Mouse (Mus musculus) forebrain, embryonic 10.5 days (tissue): ENCODE data around the gene Gm6034. TPM values are rescaled to one million over a fixed set of nuclear protein-coding genes. Genes with fewer than 3 reads are reported as not detected.
"Not testable (repeated sequence)": the region's sequence is repeated elsewhere in the genome, so short reads cannot be mapped to it uniquely, and the experiment has no call there.

Experiments
- DNase-seq: peaks from one replicate; pipeline ENCODE4 v3.0.0-alpha.2; 2017; ENCODE audit warnings: low spot score; ENCODE audit errors: extremely low spot score
- H3K27ac ChIP-seq: fragments of 300-500 bp; sonication (generic); 2 replicates; pipeline ENCODE4 v1.5.1; 2016; ENCODE audit warnings: mild to moderate bottlenecking
- H3K27me3 ChIP-seq: fragments of 300-500 bp; sonication (generic); 2 replicates; pipeline ENCODE4 v1.6.1; 2016; ENCODE audit warnings: mild to moderate bottlenecking; ENCODE audit not compliant: poor library complexity, severe bottlenecking
- H3K36me3 ChIP-seq: fragments of 300-500 bp; sonication (generic); replicated peaks from 2 replicates; pipeline ENCODE4 v1.6.1; 2016; ENCODE audit warnings: mild to moderate bottlenecking, moderate library complexity
- H3K4me1 ChIP-seq: fragments of 300-500 bp; sonication (generic); 2 replicates; pipeline ENCODE4 v1.6.1; 2016
- H3K4me3 ChIP-seq: fragments of 300-500 bp; sonication (generic); 2 replicates; pipeline ENCODE4 v1.5.1; 2016; ENCODE audit warnings: mild to moderate bottlenecking, moderate library complexity
- H3K9me3 ChIP-seq: fragments of 300-500 bp; sonication (generic); 2 replicates; pipeline ENCODE4 v1.6.1; 2016; ENCODE audit warnings: mild to moderate bottlenecking, moderate library complexity
- WGBS: fragments of 180-500 bp; shearing (Covaris S2); methylation state at CpG from one replicate; pipeline ENCODE4 v1.1.7; 2016; 5-methylcytosine and 5-hydroxymethylcytosine counted together
- polyA plus RNA-seq: library from polyadenylated mRNA; unstranded; fragments of >200 nt; fragmentation: Nextera tagmentation; extraction: Ambion mirVana; gene quantifications from 2 replicates; pipeline ENCODE4 v1.2.1, GENCODE M21; 2016

The Gm6034 gene
- polyA plus RNA-seq, 1 experiment from 2014 or later: not detected

DNA sequence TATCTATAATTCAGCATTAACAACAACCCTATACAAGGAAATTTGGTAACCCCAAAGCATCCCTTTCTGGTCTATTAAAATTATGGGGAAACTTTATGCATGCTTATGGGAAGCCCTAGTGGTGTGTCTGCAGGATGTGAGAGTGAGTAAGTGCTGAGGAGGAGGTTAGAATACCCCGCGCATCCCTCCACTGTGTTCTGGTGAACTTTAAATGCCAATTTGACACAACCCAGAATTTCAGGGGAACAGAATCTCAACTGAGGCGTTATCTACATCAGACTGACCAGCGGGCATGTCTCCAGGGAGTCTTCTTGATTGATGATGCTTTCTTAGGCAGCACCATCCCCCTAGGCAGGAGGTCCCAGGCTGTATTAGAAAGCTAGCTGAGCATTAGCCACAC lies 16.9 kb upstream of the Gm6034 start:
- Histone ChIP-seq H3K27me3 (peaks cover 8% of the 10 kb centered on the region), H3K4me1 (peaks cover 12% of the 10 kb centered on the region; the same call in 1 of the 2 replicates), H3K36me3 (no peaks in the 10 kb centered on the region), H3K27ac (no peak overlapping the region), H3K4me3 (no peak overlapping the region), H3K9me3 (no peaks in the 10 kb centered on the region)
- WGBS: 87% methylated on average over 4 of the region's 4 CpGs
- no peak for DNase-seq

- no peaks in the 10 kb centered on the region for H3K9me3 ChIP-seq
- H3K4me1 ChIP-seq: peaks cover 25% of the 10 kb centered on the region
- H3K27me3 ChIP-seq: peaks cover 24% of the 10 kb centered on the region
- H3K4me3 ChIP-seq: no peak overlapping the region
- 95% methylated on average over 4 of the region's 4 CpGs for WGBS
- no peak for DNase-seq
- H3K36me3 ChIP-seq: no peaks in the 10 kb centered on the region
- no peak overlapping the region for H3K27ac ChIP-seq
Measured at GRCm38 (mm10) chr17:36027663-36028062, 15.1 kb upstream of the Gm6034 start.

GRCm38 (mm10) chr17:36028879-36029619 lies 13.7 kb upstream of the Gm6034 start:
- no peaks in the 10 kb centered on the region for H3K36me3 ChIP-seq
- WGBS: 86% methylated on average over 7 of the region's 7 CpGs
- DNase-seq: no peak

GRCm38 (mm10) chr17:36030046-36030702 lies 12.6 kb upstream of the Gm6034 start:
- not testable (repeated sequence) for H3K4me3 ChIP-seq, H3K9me3 ChIP-seq, H3K36me3 ChIP-seq, H3K27ac ChIP-seq, DNase-seq
- Histone ChIP-seq H3K4me1 (peaks cover 16% of the 10 kb centered on the region), H3K27me3 (peaks cover 25% of the 10 kb centered on the region)
- 81% methylated on average over 4 of the region's 4 CpGs for WGBS

More at GRCm38 (mm10) chr17:36028879-36029619, 13.7 kb upstream of the Gm6034 start:
- H3K9me3 ChIP-seq: no peaks in the 10 kb centered on the region
- H3K4me1 ChIP-seq: peaks cover 19% of the 10 kb centered on the region
- no peak overlapping the region for H3K27ac ChIP-seq
- peaks cover 25% of the 10 kb centered on the region for H3K27me3 ChIP-seq
- H3K4me3 ChIP-seq: no peak overlapping the region

- H3K27ac ChIP-seq, H3K9me3 ChIP-seq, H3K36me3 ChIP-seq: not testable (repeated sequence)
- DNase-seq: peak; percentile 17
- H3K4me1 ChIP-seq: peaks cover 16% of the 10 kb centered on the region
- H3K4me3 ChIP-seq: peak overlapping the region; percentile 58
- peaks cover 25% of the 10 kb centered on the region for H3K27me3 ChIP-seq
- 37% methylated on average over 8 of the region's 8 CpGs for WGBS
Measured at GRCm38 (mm10) chr17:36030703-36031582, 11.8 kb upstream of the Gm6034 start.

DNA sequence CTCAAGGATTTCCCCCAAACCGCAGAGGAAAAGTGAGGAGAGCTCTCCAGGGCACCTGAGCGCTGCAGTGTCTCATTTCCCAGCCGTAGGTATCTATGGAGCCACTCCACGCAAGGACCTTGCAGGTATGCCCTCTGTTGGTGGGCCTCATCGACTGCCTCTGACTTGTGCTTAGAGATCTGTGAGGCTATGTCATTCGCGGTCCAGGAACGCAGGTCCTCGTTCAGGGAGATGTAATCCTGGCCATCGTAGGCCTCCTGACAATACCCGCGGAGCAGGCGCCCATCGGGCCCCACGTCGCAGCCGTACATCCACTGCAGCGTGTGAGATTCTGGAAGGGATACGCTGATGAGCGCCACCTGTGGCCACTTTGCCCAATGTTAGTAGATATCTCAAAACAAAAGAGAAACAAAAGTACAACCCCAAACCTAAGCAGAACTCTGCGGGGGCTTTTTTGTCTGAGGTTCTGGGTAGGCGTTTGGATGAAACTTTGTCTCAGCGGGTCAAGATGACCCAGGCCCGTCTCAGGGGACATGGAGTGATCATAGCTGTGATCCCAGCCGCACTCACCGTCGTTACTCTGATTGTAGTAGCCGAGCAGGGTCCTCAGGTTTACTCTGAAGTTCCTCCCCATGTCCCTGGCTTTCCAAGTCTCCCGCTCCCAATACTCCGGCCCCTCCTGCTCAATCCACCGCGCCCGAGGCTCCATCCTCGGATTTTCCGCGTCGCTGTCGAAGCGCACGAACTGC lies 11.0 kb upstream of the Gm6034 start:
- Histone ChIP-seq H3K27ac (peak overlapping the region; percentile 51; the same call in 1 of the 2 replicates), H3K27me3 (peaks cover 25% of the 10 kb centered on the region), H3K4me1 (peaks cover 16% of the 10 kb centered on the region), H3K4me3 (peak overlapping the region; percentile 58)
- H3K36me3 ChIP-seq, H3K9me3 ChIP-seq: not testable (repeated sequence)
- DNase-seq: peak; percentile 37
- WGBS: under 1% methylated on average over 40 of the region's 40 CpGs

- H3K36me3 ChIP-seq, H3K9me3 ChIP-seq: not testable (repeated sequence)
- peaks cover 16% of the 10 kb centered on the region for H3K4me1 ChIP-seq
- H3K27ac ChIP-seq: peak within 1 kb of the TSS; percentile 51; the same call in 1 of the 2 replicates
- peak within 1 kb of the TSS; percentile 58 for H3K4me3 ChIP-seq
- DNase-seq: peak; percentile 26
- H3K27me3 ChIP-seq: peaks cover 25% of the 10 kb centered on the region
- WGBS: under 1% methylated on average over 24 of the region's 25 CpGs
Measured at GRCm38 (mm10) chr17:36032351-36032875, 10.3 kb upstream of the Gm6034 start, which contains the start of gene H2-T23. Gene H2-T23 (minus strand): TSS chr17:36032855.

DNA sequence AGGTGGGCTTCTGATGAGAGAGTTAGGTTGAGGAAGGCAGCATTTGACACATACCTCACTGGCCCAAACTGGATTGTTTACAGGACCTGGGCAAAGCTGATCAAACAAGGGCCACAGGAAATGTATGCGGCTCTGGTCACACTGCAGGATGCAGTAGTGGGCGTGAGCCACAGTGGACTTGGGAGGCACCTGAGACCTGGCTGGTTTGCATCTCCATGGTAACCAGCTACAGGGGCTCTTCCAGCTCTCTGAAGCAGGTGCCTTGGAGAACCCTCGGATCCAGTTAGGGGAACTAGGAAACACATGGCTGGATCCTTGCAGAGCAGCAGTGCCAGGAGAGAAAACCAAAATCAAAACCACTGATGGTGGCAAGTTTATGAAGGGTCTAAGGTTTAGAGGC lies 8.2 kb upstream of the Gm6034 start:
- not testable (repeated sequence) for DNase-seq, H3K9me3 ChIP-seq, H3K4me3 ChIP-seq, H3K27ac ChIP-seq, H3K36me3 ChIP-seq
- Histone ChIP-seq H3K4me1 (peaks cover 16% of the 10 kb centered on the region), H3K27me3 (peaks cover 25% of the 10 kb centered on the region)
- WGBS: 70% methylated on average over 3 of the region's 3 CpGs

DNA sequence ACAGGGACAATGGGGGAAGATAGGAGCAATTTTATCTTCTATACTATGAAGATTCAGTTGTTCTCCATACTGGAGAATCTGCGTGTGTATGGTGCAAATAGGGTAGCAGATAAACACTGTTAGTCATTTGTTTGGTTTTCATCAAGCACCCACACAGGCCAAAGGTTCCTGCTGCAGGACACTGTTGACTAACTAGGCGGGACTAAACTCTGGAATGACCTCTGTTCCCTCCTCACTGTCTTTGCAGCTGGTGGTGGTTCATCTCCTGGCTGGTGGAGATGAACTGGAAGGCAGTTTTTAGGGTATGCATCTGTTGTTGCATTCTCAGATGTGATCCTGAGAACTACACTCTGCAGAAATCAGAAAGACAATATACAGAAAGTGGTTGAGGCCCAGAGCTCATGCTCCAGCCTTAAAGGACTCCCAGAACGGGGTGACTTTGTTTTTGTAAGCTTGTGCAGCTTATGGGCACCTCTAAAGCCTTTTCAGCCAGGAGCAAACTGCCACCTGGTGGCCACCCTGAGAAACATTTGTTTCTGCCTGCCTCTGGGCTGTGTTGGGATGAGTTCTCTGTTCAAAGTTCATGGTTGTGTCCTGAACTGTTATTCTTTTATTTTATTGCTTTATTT lies 7.6 kb upstream of the Gm6034 start:
- H3K36me3 ChIP-seq, DNase-seq, H3K27ac ChIP-seq, H3K4me3 ChIP-seq, H3K9me3 ChIP-seq: not testable (repeated sequence)
- Histone ChIP-seq H3K27me3 (peaks cover 26% of the 10 kb centered on the region), H3K4me1 (peaks cover 16% of the 10 kb centered on the region)
- whole genome bisulfite sequencing: 36% methylated on average over 3 of the region's 3 CpGs

GRCm38 (mm10) chr17:36036126-36036525 lies 6.6 kb upstream of the Gm6034 start:
- WGBS: 88% methylated on average over 13 of the region's 13 CpGs
- not testable (repeated sequence) for H3K27ac ChIP-seq, H3K9me3 ChIP-seq, DNase-seq, H3K4me3 ChIP-seq, H3K36me3 ChIP-seq
- H3K4me1 ChIP-seq: peaks cover 16% of the 10 kb centered on the region
- H3K27me3 ChIP-seq: peaks cover 27% of the 10 kb centered on the region

- 87% methylated on average over 2 of the region's 2 CpGs for WGBS
- not testable (repeated sequence) for H3K27ac ChIP-seq, H3K4me1 ChIP-seq, H3K4me3 ChIP-seq, H3K36me3 ChIP-seq, H3K9me3 ChIP-seq, DNase-seq
- H3K27me3 ChIP-seq: peaks cover 32% of the 10 kb centered on the region
Measured at GRCm38 (mm10) chr17:36040604-36041003, 2.2 kb upstream of the Gm6034 start.
